Mouse (Mus musculus) lung, postnatal 36 days (tissue): Measurements from ENCODE around the gene Htr7.
A peak's percentile ranks its signal among the peaks of the same experiment; 100 is the strongest.

Source experiments
- DNase-seq: peaks from one replicate; pipeline ENCODE4 v3.0.0; 2022; ENCODE audit warnings: mixed read lengths

The Htr7 gene

DNA sequence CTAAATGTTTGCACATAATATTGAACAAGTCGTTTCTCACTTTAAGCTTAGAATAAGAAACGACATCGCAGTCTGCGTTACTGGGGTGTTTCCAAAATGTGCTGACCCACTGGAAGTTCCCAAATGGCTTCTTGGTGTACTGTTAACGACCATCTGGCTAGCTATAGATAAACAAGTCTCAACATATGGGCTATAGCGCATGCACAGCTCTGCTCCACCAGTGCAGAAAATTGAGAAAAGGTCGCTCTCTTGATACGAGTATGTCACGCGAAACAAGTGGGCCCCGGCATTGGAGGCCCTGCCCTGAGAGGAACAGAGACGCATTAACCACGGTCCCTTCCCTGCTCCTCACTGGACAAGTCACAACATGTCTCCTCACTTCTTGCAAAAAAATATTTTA lies 101.6 kb downstream of the Htr7 start:
- DNase-seq: no peak

DNA sequence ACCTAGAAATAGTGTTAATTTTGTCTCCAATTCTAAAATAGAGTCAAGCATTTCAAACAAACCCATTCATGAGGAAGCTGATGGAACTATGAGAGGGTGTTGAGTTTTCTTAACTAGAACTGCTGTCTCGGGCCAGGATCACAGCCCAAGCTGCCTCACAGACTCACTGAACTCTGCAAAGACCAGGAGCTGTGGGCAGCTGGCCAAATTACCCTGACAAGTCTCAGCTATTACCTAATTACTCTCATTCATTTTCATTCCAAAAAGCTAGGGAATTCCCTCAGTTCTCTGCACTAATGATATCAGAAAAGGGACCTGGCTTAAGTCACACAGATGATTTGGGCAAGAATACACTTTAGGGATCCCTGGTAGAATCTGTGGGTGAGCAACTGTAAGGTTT lies 107.4 kb downstream of the Htr7 start:
- no peak for DNase-seq

DNA sequence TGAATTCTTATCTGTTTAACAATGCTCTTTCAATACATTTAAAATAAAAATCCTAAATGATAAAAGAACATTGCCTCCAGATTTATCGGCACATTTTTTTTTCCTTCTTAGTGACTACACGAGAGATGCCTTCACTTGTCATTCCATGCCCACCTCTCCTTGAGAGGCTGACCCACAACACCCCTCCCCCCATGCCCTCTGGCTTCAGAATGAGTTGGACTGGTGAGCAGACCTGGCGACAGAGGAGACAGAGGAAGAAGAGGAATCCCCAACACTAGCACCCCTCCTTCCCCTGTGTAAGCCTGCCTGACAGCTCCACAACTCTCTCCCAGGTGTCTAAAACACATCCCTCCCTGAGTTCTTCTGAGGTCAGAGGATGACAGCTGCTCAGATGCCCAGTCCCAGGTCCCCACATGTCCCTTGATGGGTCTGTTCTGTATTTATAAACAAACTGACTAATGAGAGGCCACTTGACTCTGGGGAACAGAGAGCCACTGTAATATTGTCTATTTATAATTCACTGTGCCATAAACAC lies 132.3 kb downstream of the Htr7 start:
- DNase-seq: no peak

DNA sequence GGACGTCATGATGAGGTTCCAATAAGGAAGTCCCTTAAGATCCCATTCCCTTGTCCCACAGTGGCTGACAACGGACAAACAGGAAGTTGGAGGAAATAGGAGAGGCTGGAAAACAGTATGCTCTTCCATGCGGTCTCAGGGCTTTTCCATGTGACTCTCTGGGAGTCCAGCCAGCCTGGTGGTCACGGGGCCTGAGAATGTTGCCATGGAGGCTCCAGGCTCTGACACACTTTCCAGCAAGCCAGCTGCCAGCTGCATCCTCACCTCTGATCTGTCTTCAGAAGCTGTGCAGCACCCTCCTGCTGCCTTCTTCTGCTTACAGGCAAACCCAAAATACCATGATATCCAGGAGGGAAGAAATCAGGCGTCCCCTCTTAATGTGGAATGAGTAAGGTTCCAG lies 132.9 kb downstream of the Htr7 start:
- DNase-seq: peak; percentile 36
